Mouse (Mus musculus): ENCODE results near the gene Olfr340. TPM values are rescaled to one million over a fixed set of nuclear protein-coding genes. Genes with fewer than 3 reads are reported as not detected.
"Not testable (repeated sequence)": the region's sequence is repeated elsewhere in the genome, so short reads cannot be mapped to it uniquely, and the experiment has no call there.

The Olfr340 gene
- not detected in 2 replicates for polyA plus RNA-seq (2015; fragmentation: Nextera tagmentation; extraction: Ambion mirVana)

- no peak within 1 kb of the TSS for H3K4me2 ChIP-seq (ENCODE audit: low read length)
- H3K4me1 ChIP-seq (replicated peaks; ENCODE audit: control insufficient read depth, insufficient read depth, low read length) = no peaks in the 10 kb centered on the region
- peaks cover 4% of the 10 kb centered on the region; the same call in 1 of the 2 replicates for H3K9me3 ChIP-seq (ENCODE audit: control insufficient read depth, low read length)
- WGBS = 73% methylated on average over 1 of the region's 1 CpGs
- no peaks in the 10 kb centered on the region for H3K36me3 ChIP-seq (ENCODE audit: control insufficient read depth, insufficient read depth)
- no peak for ATAC-seq
- no peak within 1 kb of the TSS for H3K27ac ChIP-seq (ENCODE audit: low read length)
- no peak within 1 kb of the TSS for H3K9ac ChIP-seq (replicated peaks; ENCODE audit: low read depth, low read length)
- H3K4me3 ChIP-seq (replicated peaks; ENCODE audit: low read length) = no peak within 1 kb of the TSS
- H3K27me3 ChIP-seq (replicated peaks; ENCODE audit: control insufficient read depth, insufficient read depth, low read length) = no peaks in the 10 kb centered on the region
Measured at GRCm38 (mm10) chr2:36452287-36452686, at the start of gene Olfr340. Gene Olfr340 (plus strand): TSS chr2:36452587.

DNA sequence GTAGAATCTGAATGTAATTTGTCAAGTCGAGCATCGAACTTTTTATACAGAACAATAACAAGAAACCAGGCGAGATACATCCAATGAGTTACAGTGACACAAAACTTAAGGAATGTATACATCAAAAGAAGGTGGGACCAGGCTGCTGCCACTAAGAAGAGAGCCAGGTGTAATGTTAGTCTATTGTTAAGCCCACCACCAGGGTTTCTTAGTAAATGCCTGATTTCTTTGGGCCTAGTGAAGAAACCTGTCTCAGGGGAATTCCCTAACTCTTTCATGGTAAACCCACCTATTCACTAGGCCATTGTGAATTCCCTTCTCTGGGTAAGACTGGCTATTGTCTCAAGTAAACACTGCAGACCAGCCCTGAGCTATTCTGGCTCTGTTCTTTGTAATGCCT is 37.2 kb upstream of the Olfr340 start:
- not testable (repeated sequence) for H3K4me3 ChIP-seq (replicated peaks; ENCODE audit: low read length); H3K27me3 ChIP-seq (replicated peaks; ENCODE audit: control insufficient read depth, insufficient read depth, low read length); H3K36me3 ChIP-seq (ENCODE audit: control insufficient read depth, insufficient read depth); H3K9me3 ChIP-seq (ENCODE audit: control insufficient read depth, low read length); H3K9ac ChIP-seq (replicated peaks; ENCODE audit: low read depth, low read length); ATAC-seq; H3K27ac ChIP-seq (ENCODE audit: low read length); H3K4me2 ChIP-seq (ENCODE audit: low read length); H3K4me1 ChIP-seq (replicated peaks; ENCODE audit: control insufficient read depth, insufficient read depth, low read length)
- 90% methylated on average over 3 of the region's 3 CpGs for WGBS

DNA sequence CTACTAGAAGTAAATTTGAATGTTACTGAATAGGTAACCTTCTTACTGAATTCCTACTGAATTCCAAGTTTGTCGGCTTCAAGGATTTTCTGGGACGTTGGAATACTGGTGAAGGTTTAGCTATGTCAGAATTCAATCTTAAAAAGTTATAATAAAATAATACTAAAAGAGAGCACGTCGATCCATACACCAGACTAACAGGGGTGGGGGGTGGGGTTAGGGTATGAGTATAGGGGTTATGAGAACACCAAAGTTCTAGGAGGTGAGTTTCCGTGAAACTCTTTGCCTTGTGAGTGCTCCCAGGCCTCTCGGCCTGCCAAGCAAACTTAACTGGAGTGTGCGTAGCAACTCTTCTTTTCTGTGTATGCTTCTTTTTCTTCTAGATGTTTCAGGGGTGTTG is 36.8 kb upstream of the Olfr340 start:
- H3K9me3 ChIP-seq (ENCODE audit: control insufficient read depth, low read length); ATAC-seq: not testable (repeated sequence)

GRCm38 (mm10) chr2:36418647-36419046 is 33.7 kb upstream of the Olfr340 start, which contains the start of gene Olfr339:
Gene Olfr339 (plus strand): TSS chr2:36418947.
- Histone ChIP-seq H3K9me3 (ENCODE audit: control insufficient read depth, low read length) (peaks cover 3% of the 10 kb centered on the region; the same call in 1 of the 2 replicates), H3K4me2 (ENCODE audit: low read length) (no peak within 1 kb of the TSS), H3K36me3 (ENCODE audit: control insufficient read depth, insufficient read depth) (no peaks in the 10 kb centered on the region), H3K27me3 (replicated peaks; ENCODE audit: control insufficient read depth, insufficient read depth, low read length) (no peaks in the 10 kb centered on the region), H3K27ac (ENCODE audit: low read length) (no peak within 1 kb of the TSS), H3K4me3 (replicated peaks; ENCODE audit: low read length) (no peak within 1 kb of the TSS), H3K4me1 (replicated peaks; ENCODE audit: control insufficient read depth, insufficient read depth, low read length) (no peaks in the 10 kb centered on the region), H3K9ac (replicated peaks; ENCODE audit: low read depth, low read length) (no peak within 1 kb of the TSS)
- 88% methylated on average over 3 of the region's 3 CpGs for WGBS
- ATAC-seq = no peak

More for the DNA sequence above, 36.8 kb upstream of the Olfr340 start:
- H3K27me3 ChIP-seq (replicated peaks; ENCODE audit: control insufficient read depth, insufficient read depth, low read length); H3K27ac ChIP-seq (ENCODE audit: low read length); H3K36me3 ChIP-seq (ENCODE audit: control insufficient read depth, insufficient read depth); H3K4me2 ChIP-seq (ENCODE audit: low read length); H3K9ac ChIP-seq (replicated peaks; ENCODE audit: low read depth, low read length); H3K4me1 ChIP-seq (replicated peaks; ENCODE audit: control insufficient read depth, insufficient read depth, low read length); H3K4me3 ChIP-seq (replicated peaks; ENCODE audit: low read length): not testable (repeated sequence)
- WGBS = 87% methylated on average over 7 of the region's 7 CpGs

DNA sequence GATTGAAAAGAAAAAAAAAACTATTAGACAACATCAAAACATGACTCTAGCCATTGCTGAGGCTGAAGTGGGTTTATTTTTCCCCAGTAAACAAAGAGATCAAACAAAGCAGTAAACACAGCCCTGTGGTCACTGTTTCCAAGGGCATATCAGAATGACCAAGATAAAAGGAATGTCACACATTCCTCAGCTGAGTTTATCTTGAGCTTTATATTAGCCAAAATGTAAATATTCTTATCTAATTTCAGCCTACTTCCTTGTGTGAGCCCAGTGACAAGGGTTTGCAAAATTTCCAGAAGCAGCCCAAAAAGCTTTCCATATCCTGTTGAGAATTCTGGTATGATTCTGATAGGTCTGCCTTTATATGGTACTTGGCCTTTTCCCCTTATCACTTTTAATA is 21.2 kb downstream of the Olfr340 start:
- H3K9me3 ChIP-seq (ENCODE audit: control insufficient read depth, low read length) = peaks cover 2% of the 10 kb centered on the region; the same call in 1 of the 2 replicates
- no peak overlapping the region for H3K9ac ChIP-seq (replicated peaks; ENCODE audit: low read depth, low read length)
- H3K4me2 ChIP-seq (ENCODE audit: low read length) = no peak overlapping the region
- H3K36me3 ChIP-seq (ENCODE audit: control insufficient read depth, insufficient read depth) = no peaks in the 10 kb centered on the region
- no peaks in the 10 kb centered on the region for H3K4me1 ChIP-seq (replicated peaks; ENCODE audit: control insufficient read depth, insufficient read depth, low read length)
- no peak overlapping the region for H3K4me3 ChIP-seq (replicated peaks; ENCODE audit: low read length)
- no peak for ATAC-seq
- no peaks in the 10 kb centered on the region for H3K27me3 ChIP-seq (replicated peaks; ENCODE audit: control insufficient read depth, insufficient read depth, low read length)
- H3K27ac ChIP-seq (ENCODE audit: low read length) = no peak overlapping the region

DNA sequence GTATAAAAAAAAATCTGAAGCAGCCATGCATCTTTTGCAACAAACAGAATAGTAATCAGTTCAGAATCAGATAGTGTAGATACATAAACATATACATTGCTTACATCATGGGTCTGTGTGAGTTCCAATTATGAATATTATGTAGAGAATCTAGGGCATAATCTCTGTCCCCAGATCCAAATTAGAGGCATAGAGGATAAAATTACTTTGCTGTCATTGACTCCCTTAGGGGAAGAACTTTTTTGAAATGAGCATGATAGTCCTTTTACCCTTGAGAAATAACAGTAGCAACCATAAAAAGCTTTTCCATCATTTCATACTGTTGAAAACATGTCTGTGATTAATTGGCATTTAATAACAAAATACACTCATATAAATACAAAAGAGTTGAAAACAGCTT is 30.0 kb downstream of the Olfr340 start, which contains the start of gene Olfr341:
Gene Olfr341 (minus strand): TSS at position 101 of the 400 bp plus-strand sequence.
- H3K4me3 ChIP-seq (replicated peaks; ENCODE audit: low read length) = no peak within 1 kb of the TSS
- H3K9ac ChIP-seq (replicated peaks; ENCODE audit: low read depth, low read length) = no peak within 1 kb of the TSS
- no peaks in the 10 kb centered on the region for H3K36me3 ChIP-seq (ENCODE audit: control insufficient read depth, insufficient read depth)
- H3K27ac ChIP-seq (ENCODE audit: low read length) = no peak within 1 kb of the TSS
- no peaks in the 10 kb centered on the region for H3K4me1 ChIP-seq (replicated peaks; ENCODE audit: control insufficient read depth, insufficient read depth, low read length)
- H3K9me3 ChIP-seq (ENCODE audit: control insufficient read depth, low read length) = no peaks in the 10 kb centered on the region
- H3K27me3 ChIP-seq (replicated peaks; ENCODE audit: control insufficient read depth, insufficient read depth, low read length) = no peaks in the 10 kb centered on the region
- H3K4me2 ChIP-seq (ENCODE audit: low read length) = no peak within 1 kb of the TSS
- ATAC-seq = no peak

Other genes starting within 250 kb of the Olfr340 start
- gene Ptgs1, start 222.2 kb upstream of the Olfr340 start, polyA plus RNA-seq (2015; fragmentation: Nextera tagmentation; extraction: Ambion mirVana) = 3.5 and 5.0 TPM in 2 replicates
- 0.04 TPM in 1 of 2 replicates, not detected in the other for gene Olfr338, start 79.1 kb upstream of the Olfr340 start, polyA plus RNA-seq (2015; fragmentation: Nextera tagmentation; extraction: Ambion mirVana)
- gene Olfr339, start 33.6 kb upstream of the Olfr340 start, polyA plus RNA-seq (2015; fragmentation: Nextera tagmentation; extraction: Ambion mirVana) = not detected in 2 replicates
- not detected in 2 replicates for gene Olfr341, start 29.9 kb downstream of the Olfr340 start, polyA plus RNA-seq (2015; fragmentation: Nextera tagmentation; extraction: Ambion mirVana)
- gene Olfr342, start 72.4 kb downstream of the Olfr340 start, polyA plus RNA-seq (2015; fragmentation: Nextera tagmentation; extraction: Ambion mirVana) = not detected in 2 replicates
- not detected in 2 replicates for gene Olfr344, start 114.1 kb downstream of the Olfr340 start, polyA plus RNA-seq (2015; fragmentation: Nextera tagmentation; extraction: Ambion mirVana)
- not detected in 2 replicates for gene Olfr345, start 187.5 kb downstream of the Olfr340 start, polyA plus RNA-seq (2015; fragmentation: Nextera tagmentation; extraction: Ambion mirVana)
- gene Olfr346, start 233.2 kb downstream of the Olfr340 start, polyA plus RNA-seq (2015; fragmentation: Nextera tagmentation; extraction: Ambion mirVana) = not detected in 2 replicates

All from forebrain, embryonic 16.5 days (tissue).